Mouse (Mus musculus) lung, postnatal 0 days (tissue): ENCODE measurements at regions not wholly inside any gene's neighbourhood (a gene's known extent, or its start where the extent isn't known, plus 50 kb on each side); places are given as distances from the start of the nearest gene placed in this dataset.

Experiments used
- CTCF ChIP-seq: IDR thresholded peaks from 2 replicates; pipeline ENCODE4 v1.5.1; 2016; ENCODE audit warnings: antibody characterized with exemption, mild to moderate bottlenecking
- EP300 ChIP-seq: IDR thresholded peaks from 2 replicates; pipeline ENCODE4 v1.6.1; 2016; ENCODE audit warnings: antibody characterized with exemption, mild to moderate bottlenecking, control low read depth

DNA sequence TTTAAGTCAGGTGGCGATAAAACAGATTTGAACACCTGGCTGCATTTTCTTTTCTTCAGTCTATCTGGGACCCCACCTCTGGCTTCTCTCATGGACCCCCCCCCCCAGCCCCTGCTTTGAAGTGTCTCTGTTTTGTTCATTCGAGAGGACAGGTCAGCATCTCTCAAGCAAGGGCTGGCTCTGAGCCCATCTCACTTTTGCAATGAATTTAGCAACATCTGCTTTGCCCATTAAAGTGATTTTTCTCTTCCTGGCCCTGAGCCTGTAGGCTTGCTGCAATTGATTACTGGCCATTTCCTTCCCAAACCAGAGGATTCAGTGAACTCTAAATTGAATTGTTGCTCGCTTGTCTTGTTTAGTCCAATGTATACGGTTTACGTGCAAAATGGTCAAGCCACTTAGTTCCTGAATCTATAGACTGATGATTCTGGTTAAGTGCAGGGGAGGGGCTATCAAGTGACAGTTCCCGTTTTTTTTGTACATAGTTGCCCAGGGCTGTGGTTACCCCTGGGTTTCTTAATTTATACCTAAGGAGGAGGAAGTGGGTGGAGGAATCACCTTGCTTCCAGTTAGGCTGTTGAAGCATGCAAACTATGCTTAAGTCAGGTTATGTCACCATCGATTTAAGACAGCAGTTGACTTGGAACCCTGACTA lies 146.3 kb downstream of the Pten start:
- no peak for TF ChIP-seq CTCF
- no peak; the same call in 1 of the 2 replicates for TF ChIP-seq EP300
